Comparison of ENCODE assay signal across 8 mouse cellular contexts in genomic region chr7:73556688-73557667, GRCm38 (mm10). TPM values are rescaled to one million over a fixed set of nuclear protein-coding genes. Genes with fewer than 3 reads are reported as not detected.
DNase-seq lines count a peak whose midpoint lies in the region; ATAC-seq and TF ChIP-seq lines count a peak whose summit lies in the region.

No protein-coding gene starts in this region.

- no peak for ATAC-seq in neural tube, embryonic 13.5 days (ENCODE audit: low read depth)
- ATAC-seq in cerebellum, adult (ENCODE audit: insufficient number of reproducible peaks, low FRiP score, low TSS enrichment) = no peak

- no peaks in the 10 kb centered on the region for H3K9me3 ChIP-seq in neural tube, embryonic 13.5 days

- under 1% methylated on average over 25 of the region's 25 CpGs for WGBS in cerebellum, adult 2 months
- under 1% methylated on average over 25 of the region's 25 CpGs for WGBS in neural tube, embryonic 13.5 days

- intact Hi-C loops in left cerebral cortex, postnatal 10 days (cut with DNase I) = loop anchor here (2.0 kb wide), 1 partner anchor 16 kb away; the partner anchor contains the start of gene Chd2

- peak overlapping the region; percentile 77 for H3K4me3 ChIP-seq in cerebellum, adult 2 months (replicated peaks; ENCODE audit: insufficient read depth, low read depth, low read length)
- peak overlapping the region; percentile 100 for H3K4me3 ChIP-seq in neural tube, embryonic 13.5 days

- peak overlapping the region; percentile 61 for H3K4me2 ChIP-seq in neural tube, embryonic 13.5 days

- no peak for TF ChIP-seq POLR2A in cerebellum, adult 2 months (IDR thresholded peaks at IDR 0.05; ENCODE audit: borderline replicate concordance, insufficient read depth, low read length)

- DNase-seq in cerebellum, adult 2 months = no peak
- no peak for DNase-seq in cerebellum, postnatal 4 days (ENCODE audit: low spot score in 2 of 2)
- peak; percentile 80 for DNase-seq in 416B (ENCODE audit: low read depth)
- peak; percentile 61 for DNase-seq in embryo, embryonic 10 days (ENCODE audit: low spot score)
- DNase-seq in induced T-regulatory cell, adult 2 months (ENCODE audit: low read depth) = peak; percentile 86
- DNase-seq in left cerebral cortex, postnatal 10 days (ENCODE audit: extremely low spot score in 1 of 2, low spot score in 2 of 2) = no peak

- peak overlapping the region; percentile 92; the same call in 1 of the 2 replicates for H3K27ac ChIP-seq in cerebellum, adult 2 months (ENCODE audit: insufficient read depth, low read length)
- peak overlapping the region; percentile 100 for H3K27ac ChIP-seq in neural tube, embryonic 13.5 days (replicated peaks)

- H3K36me3 ChIP-seq in neural tube, embryonic 13.5 days = 0 out of 2 replicates have a peak, but pooled peaks cover 4% of the 10 kb centered on the region

- no peaks in the 10 kb centered on the region for H3K27me3 ChIP-seq in cerebellum, adult 2 months (ENCODE audit: control insufficient read depth, insufficient read depth, low read length)
- H3K27me3 ChIP-seq in neural tube, embryonic 13.5 days = no peaks in the 10 kb centered on the region

- H3K4me1 ChIP-seq in cerebellum, adult 2 months (ENCODE audit: control insufficient read depth, insufficient read depth, low read length) = peaks cover 3% of the 10 kb centered on the region; the same call in 1 of the 2 replicates
- H3K4me1 ChIP-seq in neural tube, embryonic 13.5 days (replicated peaks) = peaks cover 30% of the 10 kb centered on the region

- no peak for TF ChIP-seq CTCF in cerebellum, adult 2 months (IDR thresholded peaks at IDR 0.05; ENCODE audit: borderline replicate concordance, insufficient read depth, low read depth, low read length)

- H3K9ac ChIP-seq in neural tube, embryonic 13.5 days = peak overlapping the region; percentile 100

RNA-seq across cellular contexts. Expression of gene Chd2, which starts 15.3 kb away (rescaled TPM):
- polyA plus RNA-seq in cerebellum, adult 2 months (2012; rRNA removed) = 49.2 and 50.5 TPM in 2 replicates
- 34.6 and 45.5 TPM in 2 replicates for polyA plus RNA-seq in neural tube, embryonic 13.5 days (2015; fragmentation: Nextera tagmentation; extraction: Ambion mirVana)
- total RNA-seq in left cerebral cortex, postnatal 10 days (2021) = 10 to 100 TPM; 42.9 to 52.4 TPM

Comparison
In these comparisons a context has a peak if more than half of its experiments do, and no peak if none do; other contexts are left out.
1. DNase-seq: peak in 416B (single experiment), embryo, embryonic 10 days (single experiment) and induced T-regulatory cell, adult 2 months (single experiment); none in cerebellum, adult 2 months (0 of 2), cerebellum, postnatal 4 days (0 of 2) and left cerebral cortex, postnatal 10 days (0 of 2).